Mouse (Mus musculus): Measurements from ENCODE around the gene Actn4. TPM values are rescaled to one million over a fixed set of nuclear protein-coding genes. Genes with fewer than 3 reads are reported as not detected.
"Not testable (repeated sequence)": the region's sequence is repeated elsewhere in the genome, so short reads cannot be mapped to it uniquely, and the experiment has no call there.

Gene Actn4
- total and polyA plus RNA-seq, 2 experiments from 2014 or later = 120 to 171 TPM

GRCm38 (mm10) chr7:28969271-28969670, 7.1 kb upstream of the Actn4 start:
- H3K9me3 ChIP-seq (replicated peaks; ENCODE audit: control insufficient read depth, low read length) = no peaks in the 10 kb centered on the region
- no peaks in the 10 kb centered on the region for H3K27me3 ChIP-seq (ENCODE audit: control insufficient read depth, insufficient read depth, low read length)
- H3K4me2 ChIP-seq (ENCODE audit: low read depth, low read length) = no peak overlapping the region
- WGBS = 83% methylated on average over 1 of the region's 1 CpGs
- no peak overlapping the region for H3K27ac ChIP-seq (ENCODE audit: low read depth)
- no peak overlapping the region for H3K4me3 ChIP-seq (ENCODE audit: low read depth, low read length)
- H3K4me1 ChIP-seq (ENCODE audit: control insufficient read depth, insufficient read depth) = peaks cover 10% of the 10 kb centered on the region
- TF ChIP-seq EP300 (IDR thresholded peaks at IDR 0.05; ENCODE audit: low read depth) = no peak
- TF ChIP-seq CTCF (IDR thresholded peaks at IDR 0.05; ENCODE audit: low read depth) = no peak
- H3K36me3 ChIP-seq (replicated peaks; ENCODE audit: control insufficient read depth, insufficient read depth, low read length) = peaks cover 20% of the 10 kb centered on the region
- no peak overlapping the region for H3K9ac ChIP-seq (replicated peaks; ENCODE audit: low read depth, low read length)
- no peak for ATAC-seq (ENCODE audit: insufficient read depth, low read depth)
- DNase-seq (ENCODE audit: low spot score) = no peak

- not testable (repeated sequence) for H3K27me3 ChIP-seq (ENCODE audit: control insufficient read depth, insufficient read depth, low read length); H3K4me1 ChIP-seq (ENCODE audit: control insufficient read depth, insufficient read depth); H3K9me3 ChIP-seq (replicated peaks; ENCODE audit: control insufficient read depth, low read length); H3K4me2 ChIP-seq (ENCODE audit: low read depth, low read length); H3K9ac ChIP-seq (replicated peaks; ENCODE audit: low read depth, low read length); DNase-seq (ENCODE audit: low spot score); ATAC-seq (ENCODE audit: insufficient read depth, low read depth); H3K4me3 ChIP-seq (ENCODE audit: low read depth, low read length); H3K27ac ChIP-seq (ENCODE audit: low read depth); H3K36me3 ChIP-seq (replicated peaks; ENCODE audit: control insufficient read depth, insufficient read depth, low read length)
- WGBS = 88% methylated on average over 8 of the region's 8 CpGs
These were observed 6.0 kb upstream of the Actn4 start for GRCm38 (mm10) chr7:28968120-28968519.

DNA sequence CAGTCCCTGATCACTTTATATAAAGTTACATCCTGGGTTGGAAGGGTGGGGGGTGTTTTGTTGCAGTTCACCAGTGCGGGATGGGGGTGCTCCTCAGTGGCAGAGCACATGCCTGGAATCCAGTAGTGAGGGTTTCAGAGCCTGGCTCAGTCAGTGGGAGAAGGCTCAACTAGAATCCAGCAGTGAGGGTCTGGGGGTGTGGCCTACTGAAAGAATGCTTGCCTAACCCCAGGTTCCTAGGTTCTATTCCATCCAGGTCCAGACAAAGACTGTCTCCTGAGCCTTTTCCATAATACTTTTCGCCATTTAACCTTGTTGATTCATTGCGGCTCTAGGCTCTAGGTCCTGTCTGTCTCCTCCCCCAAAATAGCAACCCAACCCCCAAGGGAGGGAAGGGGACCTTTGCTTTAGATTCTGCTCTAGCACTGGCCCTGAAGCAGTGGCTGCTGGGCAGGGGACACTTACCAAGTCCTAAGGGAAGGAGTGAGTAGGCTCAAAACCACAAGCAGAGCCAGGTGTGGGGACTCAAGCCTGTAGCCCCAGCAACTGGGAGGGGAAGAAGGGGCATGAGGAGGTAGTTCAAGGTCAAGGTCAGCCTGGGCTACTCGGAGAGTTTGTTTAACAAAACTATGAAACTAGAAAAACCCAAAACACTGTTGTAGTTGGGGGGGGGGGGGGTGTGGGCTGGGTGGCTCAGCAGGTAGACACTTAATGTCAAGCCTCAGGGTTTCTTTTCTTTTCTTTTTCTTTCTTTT, 4.8 kb upstream of the Actn4 start:
- Histone ChIP-seq H3K4me2 (ENCODE audit: low read depth, low read length) (no peak overlapping the region), H3K27me3 (ENCODE audit: control insufficient read depth, insufficient read depth, low read length) (no peaks in the 10 kb centered on the region), H3K27ac (ENCODE audit: low read depth) (peak overlapping the region; percentile 30; the same call in 1 of the 2 replicates), H3K36me3 (replicated peaks; ENCODE audit: control insufficient read depth, insufficient read depth, low read length) (peaks cover 8% of the 10 kb centered on the region; the same call in 1 of the 2 replicates), H3K4me3 (ENCODE audit: low read depth, low read length) (no peak overlapping the region), H3K9ac (replicated peaks; ENCODE audit: low read depth, low read length) (no peak overlapping the region), H3K4me1 (ENCODE audit: control insufficient read depth, insufficient read depth) (peaks cover 10% of the 10 kb centered on the region), H3K9me3 (replicated peaks; ENCODE audit: control insufficient read depth, low read length) (no peaks in the 10 kb centered on the region)
- DNase-seq (ENCODE audit: low spot score) (no peak), ATAC-seq (ENCODE audit: insufficient read depth, low read depth) (no peak)
- 65% methylated on average over 4 of the region's 4 CpGs for WGBS
- TF ChIP-seq CTCF (IDR thresholded peaks at IDR 0.05; ENCODE audit: low read depth) = no peak
- no peak for TF ChIP-seq EP300 (IDR thresholded peaks at IDR 0.05; ENCODE audit: low read depth)

- Histone ChIP-seq H3K36me3 (replicated peaks; ENCODE audit: control insufficient read depth, insufficient read depth, low read length) (peaks cover 8% of the 10 kb centered on the region; the same call in 1 of the 2 replicates), H3K4me3 (ENCODE audit: low read depth, low read length) (no peak overlapping the region), H3K9ac (replicated peaks; ENCODE audit: low read depth, low read length) (no peak overlapping the region), H3K27ac (ENCODE audit: low read depth) (peak overlapping the region; percentile 8; the same call in 1 of the 2 replicates), H3K4me2 (ENCODE audit: low read depth, low read length) (no peak overlapping the region), H3K9me3 (replicated peaks; ENCODE audit: control insufficient read depth, low read length) (no peaks in the 10 kb centered on the region), H3K4me1 (ENCODE audit: control insufficient read depth, insufficient read depth) (peaks cover 4% of the 10 kb centered on the region), H3K27me3 (ENCODE audit: control insufficient read depth, insufficient read depth, low read length) (no peaks in the 10 kb centered on the region)
- ATAC-seq (ENCODE audit: insufficient read depth, low read depth) (no peak), DNase-seq (ENCODE audit: low spot score) (no peak)
- WGBS = 81% methylated on average over 4 of the region's 5 CpGs
- no peak for TF ChIP-seq CTCF (IDR thresholded peaks at IDR 0.05; ENCODE audit: low read depth)
- TF ChIP-seq EP300 (IDR thresholded peaks at IDR 0.05; ENCODE audit: low read depth) = no peak
These were observed 4.0 kb upstream of the Actn4 start for GRCm38 (mm10) chr7:28966181-28966580.

DNA sequence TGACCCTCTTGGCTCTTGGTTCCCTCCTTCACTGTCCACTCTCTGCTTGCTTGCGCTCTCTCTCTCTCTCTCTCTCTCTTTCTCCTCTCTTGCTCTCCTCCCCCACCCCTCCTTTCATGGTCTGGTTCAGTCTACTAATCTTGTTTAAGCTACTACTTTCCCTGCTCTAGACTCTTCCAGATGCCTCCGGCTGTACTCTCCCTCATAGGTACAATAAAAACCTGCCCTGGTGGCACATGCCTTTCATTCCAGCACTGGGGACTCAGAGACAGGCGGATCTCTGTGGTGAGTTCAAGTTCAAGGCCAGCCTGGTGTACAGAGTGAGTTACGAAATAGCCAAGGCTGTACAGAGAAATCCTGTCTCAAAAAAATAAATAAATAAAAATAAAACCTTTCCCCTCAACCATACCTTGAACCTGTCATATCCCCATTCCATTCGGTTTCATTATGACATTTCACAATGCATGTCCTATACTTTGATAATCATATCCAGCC, 3.3 kb upstream of the Actn4 start:
- Histone ChIP-seq H3K36me3 (replicated peaks; ENCODE audit: control insufficient read depth, insufficient read depth, low read length) (peaks cover 4% of the 10 kb centered on the region; the same call in 1 of the 2 replicates), H3K9ac (replicated peaks; ENCODE audit: low read depth, low read length) (no peak overlapping the region), H3K4me2 (ENCODE audit: low read depth, low read length) (no peak overlapping the region), H3K4me3 (ENCODE audit: low read depth, low read length) (no peak overlapping the region), H3K4me1 (ENCODE audit: control insufficient read depth, insufficient read depth) (peaks cover 4% of the 10 kb centered on the region), H3K27ac (ENCODE audit: low read depth) (no peak overlapping the region), H3K27me3 (ENCODE audit: control insufficient read depth, insufficient read depth, low read length) (no peaks in the 10 kb centered on the region), H3K9me3 (replicated peaks; ENCODE audit: control insufficient read depth, low read length) (no peaks in the 10 kb centered on the region)
- DNase-seq (ENCODE audit: low spot score) (no peak), ATAC-seq (ENCODE audit: insufficient read depth, low read depth) (no peak)
- 76% methylated on average over 5 of the region's 5 CpGs for WGBS
- TF ChIP-seq CTCF (IDR thresholded peaks at IDR 0.05; ENCODE audit: low read depth) (no peak), EP300 (IDR thresholded peaks at IDR 0.05; ENCODE audit: low read depth) (no peak)

All from heart, postnatal 0 days (tissue).